ENCODE assay signal across 1 mouse cellular context in genomic region chr5:134913352-134913751, GRCm38 (mm10).
TF ChIP-seq lines count a peak whose summit lies in the region.

No protein-coding gene starts in this region.

TF ChIP-seq in MEL, 35 proteins besides CTCF, POLR2A, EP300 and RAD21 (continued from another document):
- no peak for TF ChIP-seq E2F4 (IDR thresholded peaks at IDR 0.05; ENCODE audit: borderline replicate concordance, low read depth, low read length)
- TF ChIP-seq ZC3H11A (IDR thresholded peaks at IDR 0.05; ENCODE audit: low read depth, low read length), result no peak
- no peak for TF ChIP-seq MYC (IDR thresholded peaks at IDR 0.05; ENCODE audit: low read depth, low read length)
- no peak for TF ChIP-seq ETS1 (IDR thresholded peaks at IDR 0.05; ENCODE audit: low read depth, low read length)
- TF ChIP-seq ELF1 (IDR thresholded peaks at IDR 0.05; ENCODE audit: low read depth, low read length), result no peak
- TF ChIP-seq TBP (IDR thresholded peaks at IDR 0.05; ENCODE audit: low read depth, low read length), result no peak
- TF ChIP-seq SMC3 (IDR thresholded peaks at IDR 0.05; ENCODE audit: low read depth, low read length), result no peak
- no peak for TF ChIP-seq MAZ (IDR thresholded peaks at IDR 0.05; ENCODE audit: low read depth, low read length)
- no peak for TF ChIP-seq ZNF384 (IDR thresholded peaks at IDR 0.05; ENCODE audit: low read depth, low read length)
- TF ChIP-seq USF1 (IDR thresholded peaks at IDR 0.05; ENCODE audit: low read depth, low read length), result no peak
- TF ChIP-seq MEF2A (IDR thresholded peaks at IDR 0.05; ENCODE audit: extremely low read depth, insufficient replicate concordance, low read depth, low read length, poor library complexity, severe bottlenecking), result no peak
- no peak for TF ChIP-seq CHD1 (IDR thresholded peaks at IDR 0.05; ENCODE audit: low read depth, low read length)
